Mouse (Mus musculus): ENCODE results near the gene Cpeb4.

GRCm38 (mm10) chr11:31839084-31839460 is 32.9 kb upstream of the Cpeb4 start:
- TF ChIP-seq POLR2A (IDR thresholded peaks at IDR 0.05; ENCODE audit: borderline replicate concordance, extremely low read depth, insufficient read depth, insufficient read length, poor library complexity, severe bottlenecking) = no peak
- TF ChIP-seq CTCF (IDR thresholded peaks at IDR 0.05; ENCODE audit: borderline replicate concordance, extremely low read depth, insufficient read depth, insufficient read length) = no peak
